In genomic region chr7:31150566-31151300, GRCm38 (mm10) we compare ENCODE assay signal across 8 mouse cellular contexts. TPM values are rescaled to one million over a fixed set of nuclear protein-coding genes. Genes with fewer than 3 reads are reported as not detected.
DNase-seq lines count a peak whose midpoint lies in the region; ATAC-seq and TF ChIP-seq lines count a peak whose summit lies in the region.

No protein-coding gene starts in this region.

- peak; percentile 84 for DNase-seq in MEL (ENCODE audit: low read depth, low spot score)
- peak; percentile 87 for DNase-seq in cerebellum, adult 8-10 months
- peak; percentile 87 for DNase-seq in hindbrain, embryonic 10.5 days (ENCODE audit: low spot score)
- peak; percentile 83 to 90 for DNase-seq in layer of hippocampus, postnatal 14 days (ENCODE audit: low spot score in 2 of 2)
- peak; percentile 92 for DNase-seq in lung, postnatal 0 days (ENCODE audit: low spot score)
- peak; percentile 82 for DNase-seq in ovary, postnatal 10 days (ENCODE audit: low spot score)
- DNase-seq in thymus, postnatal 0 days (ENCODE audit: low spot score): peak; percentile 77

- peak overlapping the region; percentile 93 for H3K9ac ChIP-seq in MEL (ENCODE audit: control insufficient read depth, low read depth, low read length, poor library complexity, severe bottlenecking)
- H3K9ac ChIP-seq in lung, postnatal 0 days (replicated peaks; ENCODE audit: low read depth): peak overlapping the region; percentile 89

- H3K79me2 ChIP-seq in MEL (ENCODE audit: control insufficient read depth, insufficient read depth, low read length, poor library complexity): peaks cover 23% of the 10 kb centered on the region

- H3K4me3 ChIP-seq in MEL (ENCODE audit: control insufficient read depth in 1 of 2, insufficient read depth in 1 of 2, low read depth in 2 of 2, low read length in 2 of 2): peak overlapping the region; percentile 80 to 98
- peak overlapping the region; percentile 89 for H3K4me3 ChIP-seq in hindbrain, embryonic 10.5 days
- H3K4me3 ChIP-seq in lung, postnatal 0 days (ENCODE audit: low read depth, low read length): peak overlapping the region; percentile 85

- H3K27ac ChIP-seq in MEL (ENCODE audit: control insufficient read depth, low read depth, low read length): peak overlapping the region; percentile 82
- H3K27ac ChIP-seq in hindbrain, embryonic 10.5 days: peak overlapping the region; percentile 99
- H3K27ac ChIP-seq in lung, postnatal 0 days (ENCODE audit: low read length): peak overlapping the region; percentile 99

- WGBS in hindbrain, embryonic 10.5 days: under 1% methylated on average over 63 of the region's 63 CpGs
- 0% methylated on average over 51 of the region's 63 CpGs for WGBS in lung, postnatal 0 days

- H3K27me3 ChIP-seq in MEL (ENCODE audit: control insufficient read depth in 1 of 2, insufficient read depth in 2 of 2, low read length in 2 of 2): no peaks in the 10 kb centered on the region
- H3K27me3 ChIP-seq in hindbrain, embryonic 10.5 days (ENCODE audit: insufficient read depth, poor library complexity, severe bottlenecking): no peaks in the 10 kb centered on the region
- no peaks in the 10 kb centered on the region for H3K27me3 ChIP-seq in lung, postnatal 0 days (replicated peaks; ENCODE audit: insufficient read depth, low read length)

- no peak for TF ChIP-seq CTCF in MEL (IDR thresholded peaks at IDR 0.05 in 2 of 3, conservative IDR thresholded peaks at IDR 0.05 in 1 of 3; ENCODE audit: control insufficient read depth in 1 of 3, insufficient read depth in 1 of 3, low read depth in 2 of 3, low read length in 3 of 3, poor library complexity in 1 of 3, severe bottlenecking in 1 of 3)
- no peak for TF ChIP-seq CTCF in lung, postnatal 0 days (IDR thresholded peaks at IDR 0.05)

- peaks cover 0 to 27% of the 10 kb centered on the region in 2 experiments; a peak in 3 of 4 replicates for H3K4me1 ChIP-seq in MEL (ENCODE audit: control insufficient read depth in 1 of 2, insufficient read depth in 2 of 2, low read length in 2 of 2)
- H3K4me1 ChIP-seq in hindbrain, embryonic 10.5 days (replicated peaks): peaks cover 49% of the 10 kb centered on the region
- H3K4me1 ChIP-seq in lung, postnatal 0 days (ENCODE audit: insufficient read depth, low read depth, low read length): peaks cover 20% of the 10 kb centered on the region

- peaks cover 0 to 9% of the 10 kb centered on the region in 2 experiments; a peak in 2 of 4 replicates for H3K36me3 ChIP-seq in MEL (ENCODE audit: control insufficient read depth in 1 of 2, insufficient read depth in 2 of 2, low read length in 2 of 2)
- H3K36me3 ChIP-seq in hindbrain, embryonic 10.5 days: peaks cover 20% of the 10 kb centered on the region
- no peaks in the 10 kb centered on the region for H3K36me3 ChIP-seq in lung, postnatal 0 days (ENCODE audit: insufficient read depth, low read length)

- no peak for TF ChIP-seq EP300 in MEL (IDR thresholded peaks at IDR 0.05; ENCODE audit: low read depth in 1 of 2, low read length in 2 of 2)
- no peak for TF ChIP-seq EP300 in lung, postnatal 0 days (IDR thresholded peaks at IDR 0.05)

- peak; percentile 60 to 67; a peak in 2 of 4 replicates for TF ChIP-seq POLR2A in MEL (IDR thresholded peaks at IDR 0.05; ENCODE audit: control insufficient read depth in 1 of 2, insufficient read depth in 1 of 2, low read depth in 1 of 2, low read length in 2 of 2, poor library complexity in 1 of 2)

- TF ChIP-seq RAD21 in MEL (IDR thresholded peaks at IDR 0.05; ENCODE audit: low read depth, low read length): no peak

- H3K4me2 ChIP-seq in lung, postnatal 0 days (replicated peaks; ENCODE audit: low read depth, low read length): peak overlapping the region; percentile 79

- H3K9me3 ChIP-seq in MEL (replicated peaks; ENCODE audit: insufficient read depth, low read length): no peaks in the 10 kb centered on the region
- H3K9me3 ChIP-seq in hindbrain, embryonic 10.5 days: no peaks in the 10 kb centered on the region
- no peaks in the 10 kb centered on the region for H3K9me3 ChIP-seq in lung, postnatal 0 days (ENCODE audit: low read length)

- peak; percentile 85 for ATAC-seq in frontal cortex, adult (ENCODE audit: low TSS enrichment)
- peak; percentile 88 for ATAC-seq in lung, postnatal 0 days

TF ChIP-seq in MEL, 35 proteins besides CTCF, POLR2A, EP300 and RAD21:
- TF ChIP-seq ELF1 (IDR thresholded peaks at IDR 0.05; ENCODE audit: low read depth, low read length) (peak; percentile 16; the same call in 1 of the 2 replicates), MAZ (IDR thresholded peaks at IDR 0.05; ENCODE audit: low read depth, low read length) (peak; percentile 92), ZMIZ1 (IDR thresholded peaks at IDR 0.05; ENCODE audit: low read depth, low read length) (peak; percentile 20; the same call in 1 of the 2 replicates), TAL1 (IDR thresholded peaks at IDR 0.05; ENCODE audit: low read length) (no peak), CHD1 (IDR thresholded peaks at IDR 0.05; ENCODE audit: low read depth, low read length) (no peak), USF1 (IDR thresholded peaks at IDR 0.05; ENCODE audit: low read depth, low read length) (no peak), JUND (IDR thresholded peaks at IDR 0.05; ENCODE audit: low read depth, low read length) (no peak), UBTF (IDR thresholded peaks at IDR 0.05; ENCODE audit: borderline replicate concordance, insufficient read depth, low read depth, low read length) (0 out of 2 replicates have a peak, but pooled peaks have one; percentile 61), MYC (IDR thresholded peaks at IDR 0.05; ENCODE audit: low read depth, low read length) (no peak), MXI1 (IDR thresholded peaks at IDR 0.05; ENCODE audit: low read depth, low read length) (peak; percentile 53)

RNA-seq across cellular contexts. Expression of gene Gramd1a, which starts 5.0 kb away (rescaled TPM):
- total RNA-seq in MEL (2012; rRNA removed): 18.2 and 21.8 TPM in 2 replicates
- 10 to 100 TPM in 1 of 2 experiments, not detected in 1; 65.7 TPM for polyA plus RNA-seq in MEL (2012; ENCODE audit: insufficient read depth in 1 of 2, insufficient read length in 2 of 2, low read depth in 1 of 2, low replicate concordance in 2 of 2, missing spikeins in 1 of 2)
- polyA plus RNA-seq in hindbrain, embryonic 10.5 days (2016; fragmentation: Nextera tagmentation; extraction: Ambion mirVana): 111 and 144 TPM in 2 replicates
- 100 to 1,000 TPM; 123 to 134 TPM for total RNA-seq in layer of hippocampus, postnatal 14 days (2021)
- 31.7 and 33.8 TPM in 2 replicates for polyA plus RNA-seq in lung, postnatal 0 days (2015; fragmentation: Nextera tagmentation; extraction: Ambion mirVana)
- polyA plus RNA-seq in thymus, postnatal 0 days (2015; fragmentation: Nextera tagmentation; extraction: Ambion mirVana): 76.8 and 79.0 TPM in 2 replicates

RNA-seq across cellular contexts. Expression of gene Scn1b, which starts 23.9 kb away (rescaled TPM):
- not detected in 2 replicates for total RNA-seq in MEL (2012; rRNA removed)
- not detected for polyA plus RNA-seq in MEL (2012; ENCODE audit: insufficient read depth in 1 of 2, insufficient read length in 2 of 2, low read depth in 1 of 2, low replicate concordance in 2 of 2, missing spikeins in 1 of 2)
- 1.2 and 1.3 TPM in 2 replicates for polyA plus RNA-seq in hindbrain, embryonic 10.5 days (2016; fragmentation: Nextera tagmentation; extraction: Ambion mirVana)
- 100 to 1,000 TPM; 430 to 445 TPM for total RNA-seq in layer of hippocampus, postnatal 14 days (2021)
- 4.5 and 4.9 TPM in 2 replicates for polyA plus RNA-seq in lung, postnatal 0 days (2015; fragmentation: Nextera tagmentation; extraction: Ambion mirVana)
- polyA plus RNA-seq in thymus, postnatal 0 days (2015; fragmentation: Nextera tagmentation; extraction: Ambion mirVana): 2.8 and 2.9 TPM in 2 replicates

RNA-seq across cellular contexts. Expression of gene Hpn, which starts 35.6 kb away (rescaled TPM):
- 0.69 and 1.6 TPM in 2 replicates for total RNA-seq in MEL (2012; rRNA removed)
- 1 to 10 TPM in 1 of 2 experiments, not detected in 1; 1.1 TPM for polyA plus RNA-seq in MEL (2012; ENCODE audit: insufficient read depth in 1 of 2, insufficient read length in 2 of 2, low read depth in 1 of 2, low replicate concordance in 2 of 2, missing spikeins in 1 of 2)
- polyA plus RNA-seq in hindbrain, embryonic 10.5 days (2016; fragmentation: Nextera tagmentation; extraction: Ambion mirVana): 3.0 and 4.5 TPM in 2 replicates
- total RNA-seq in layer of hippocampus, postnatal 14 days (2021): 1 to 10 TPM; 2.8 to 3.1 TPM
- 19.5 and 20.5 TPM in 2 replicates for polyA plus RNA-seq in lung, postnatal 0 days (2015; fragmentation: Nextera tagmentation; extraction: Ambion mirVana)
- 2.0 and 2.6 TPM in 2 replicates for polyA plus RNA-seq in thymus, postnatal 0 days (2015; fragmentation: Nextera tagmentation; extraction: Ambion mirVana)

Comparison
In these comparisons a context has a peak if more than half of its experiments do, and no peak if none do; other contexts are left out.
1. Peak in every context shown above with its lines: DNase-seq, ATAC-seq, H3K4me3 ChIP-seq and H3K27ac ChIP-seq.